Mouse (Mus musculus) inflammation-experienced regulatory T-cells (primary cell): ENCODE data around the gene Emd. TPM values are rescaled to one million over a fixed set of nuclear protein-coding genes. Genes with fewer than 3 reads are reported as not detected.

Source experiments
- polyA plus RNA-seq, 2 experiments: library from polyadenylated mRNA; unstranded; fragments of 100-300 nt; shearing (Covaris generic); gene quantifications; one replicate each; pipeline ENCODE4 v1.2.1; 2017

The Emd gene
- 10 to 100 TPM; 48.9 to 66.6 TPM for polyA plus RNA-seq

GRCm38 (mm10) chrX:74254153-74254887, at the start of gene Emd:
TSS of gene Emd (plus strand) at chrX:74254687.

GRCm38 (mm10) chrX:74249615-74250014, 4.9 kb upstream of the Emd start, which contains the start of gene Flna:
TSS of gene Flna (minus strand) at chrX:74249820.

GRCm38 (mm10) chrX:74270062-74270901, 15.8 kb downstream of the Emd start, which contains the start of gene Rpl10:
TSS of gene Rpl10 (plus strand) at chrX:74270812.

GRCm38 (mm10) chrX:74281732-74282394, 27.4 kb downstream of the Emd start, which contains the start of the genes Taz and Dnase1l1:
TSS of gene Taz (plus strand) at chrX:74281912.
TSS of gene Dnase1l1 (minus strand) at chrX:74282337.

GRCm38 (mm10) chrX:74296538-74297448, 42.3 kb downstream of the Emd start, which contains the start of gene Atp6ap1:
TSS of gene Atp6ap1 (plus strand) at chrX:74297097.

GRCm38 (mm10) chrX:74304867-74305700, 50.6 kb downstream of the Emd start, which contains the start of gene Gdi1:
TSS of gene Gdi1 (plus strand) at chrX:74304998.

Other genes with a start within 250 kb of the Emd start
- gene Irak1, start 230.8 kb upstream of the Emd start, polyA plus RNA-seq, result 100 to 1,000 TPM; 182 to 192 TPM
- gene Opn1mw, start 127.2 kb upstream of the Emd start, polyA plus RNA-seq, result not detected
- 10 to 100 TPM; 46.8 to 53.9 TPM for gene Mecp2, start 119.3 kb upstream of the Emd start, polyA plus RNA-seq
- gene Tex28, start 86.8 kb upstream of the Emd start, polyA plus RNA-seq, result not detected
- 1 to 10 TPM; 2.0 to 3.8 TPM for gene Tktl1, start 77.4 kb upstream of the Emd start, polyA plus RNA-seq
- 100 to 1,000 TPM; 247 to 358 TPM for gene Flna, start 4.9 kb upstream of the Emd start, polyA plus RNA-seq
- gene Rpl10, start 16.1 kb downstream of the Emd start, polyA plus RNA-seq, result 10 to 100 TPM; 44.3 to 79.3 TPM
- gene Taz, start 27.2 kb downstream of the Emd start, polyA plus RNA-seq, result 100 to 1,000 TPM; 140 to 181 TPM
- gene Dnase1l1, start 27.6 kb downstream of the Emd start, polyA plus RNA-seq, result 10 to 100 TPM; 22.4 to 29.5 TPM
- gene Atp6ap1, start 42.4 kb downstream of the Emd start, polyA plus RNA-seq, result 100 to 1,000 TPM; 155 to 162 TPM
- gene Gdi1, start 50.3 kb downstream of the Emd start, polyA plus RNA-seq, result 100 to 1,000 TPM; 260 to 309 TPM
- gene Fam50a, start 58.3 kb downstream of the Emd start, polyA plus RNA-seq, result 10 to 100 TPM; 78.9 to 83.6 TPM
- 1 to 10 TPM; 2.4 to 6.9 TPM for gene Plxna3, start 74.4 kb downstream of the Emd start, polyA plus RNA-seq
- gene Lage3, start 98.9 kb downstream of the Emd start, polyA plus RNA-seq, result 10 to 100 TPM; 34.3 to 51.6 TPM
- 10 to 100 TPM; 52.3 to 66.9 TPM for gene Ubl4a, start 118.5 kb downstream of the Emd start, polyA plus RNA-seq
- 10 to 100 TPM; 40.0 to 40.5 TPM for gene Slc10a3, start 118.7 kb downstream of the Emd start, polyA plus RNA-seq
- gene Fam3a, start 138.6 kb downstream of the Emd start, polyA plus RNA-seq, result 10 to 100 TPM; 34.3 to 41.1 TPM
- gene Ikbkg, start 138.6 kb downstream of the Emd start, polyA plus RNA-seq, result 10 to 100 TPM; 35.8 to 36.6 TPM
- 10 to 100 TPM; 47.5 to 51.1 TPM for gene G6pdx, start 174.5 kb downstream of the Emd start, polyA plus RNA-seq
- gene Gm6880, start 226.7 kb downstream of the Emd start, polyA plus RNA-seq, result not detected